Mouse (Mus musculus) limb, embryonic 15.5 days (tissue): Measurements from ENCODE around the gene Gm3285. TPM values are rescaled to one million over a fixed set of nuclear protein-coding genes. Genes with fewer than 3 reads are reported as not detected.
A peak's percentile ranks its signal among the peaks of the same experiment; 100 is the strongest.

Experiments
- ATAC-seq: fragments of 200-750 bp; cut with Nextera tagmentation; 2 replicates; pipeline ENCODE4 v1.8.0; 2017; ENCODE audit warnings: low read depth, moderate TSS enrichment; ENCODE audit not compliant: insufficient number of reproducible peaks, low FRiP score, low TSS enrichment
- H3K27ac ChIP-seq: fragments of 300-500 bp; sonication (generic); 2 replicates; pipeline ENCODE4 v1.5.1; 2015; ENCODE audit warnings: moderate library complexity, mild to moderate bottlenecking, inconsistent platforms
- H3K27me3 ChIP-seq: fragments of 300-500 bp; sonication (generic); 2 replicates; pipeline ENCODE4 v1.6.1; 2015; ENCODE audit warnings: inconsistent platforms
- H3K36me3 ChIP-seq: fragments of 300-500 bp; sonication (generic); 2 replicates; pipeline ENCODE4 v1.6.1; 2015; ENCODE audit warnings: inconsistent platforms
- H3K4me1 ChIP-seq: fragments of 300-500 bp; sonication (generic); 2 replicates; pipeline ENCODE4 v1.6.1; 2015; ENCODE audit warnings: inconsistent platforms
- H3K4me2 ChIP-seq: fragments of 300-500 bp; sonication (generic); 2 replicates; pipeline ENCODE4 v1.6.1; 2015; ENCODE audit warnings: mild to moderate bottlenecking, inconsistent platforms
- H3K4me3 ChIP-seq: fragments of 300-500 bp; sonication (generic); 2 replicates; pipeline ENCODE4 v1.5.1; 2015; ENCODE audit warnings: mild to moderate bottlenecking, inconsistent platforms
- H3K9ac ChIP-seq: fragments of 300-500 bp; sonication (generic); 2 replicates; pipeline ENCODE4 v1.6.1; 2015; ENCODE audit warnings: inconsistent platforms
- H3K9me3 ChIP-seq: fragments of 300-500 bp; sonication (generic); 2 replicates; pipeline ENCODE4 v1.6.1; 2016; ENCODE audit warnings: inconsistent platforms
- WGBS: fragments of 180-500 bp; shearing (Covaris S2); methylation state at CpG from one replicate; pipeline ENCODE4 v1.1.7; 2015; 5-methylcytosine and 5-hydroxymethylcytosine counted together
- polyA plus RNA-seq: library from polyadenylated mRNA; unstranded; fragments of >200 nt; fragmentation: Nextera tagmentation; extraction: Ambion mirVana; gene quantifications from 2 replicates; pipeline ENCODE4 v1.2.1, GENCODE M21; 2015

Gm3285 gene
- polyA plus RNA-seq, 1 experiment from 2014 or later, result not detected

- Histone ChIP-seq H3K9me3 (no peaks in the 10 kb centered on the region), H3K9ac (no peak overlapping the region), H3K4me1 (0 out of 2 replicates have a peak, but pooled peaks cover 9% of the 10 kb centered on the region), H3K4me2 (peak overlapping the region; percentile 38), H3K36me3 (no peaks in the 10 kb centered on the region), H3K27ac (no peak overlapping the region), H3K4me3 (0 out of 2 replicates have a peak overlapping the region, but pooled peaks have one; percentile 19), H3K27me3 (no peaks in the 10 kb centered on the region)
- ATAC-seq, result peak; percentile 78
- WGBS, result 27% methylated on average over 14 of the region's 14 CpGs
Measured at GRCm38 (mm10) chr10:77864067-77864761, 2.4 kb downstream of the Gm3285 start.

GRCm38 (mm10) chr10:77864762-77865143 lies 3.0 kb downstream of the Gm3285 start:
- ATAC-seq, result no peak
- Histone ChIP-seq H3K4me2 (peak overlapping the region; percentile 38), H3K9me3 (no peaks in the 10 kb centered on the region), H3K27ac (no peak overlapping the region), H3K36me3 (no peaks in the 10 kb centered on the region), H3K4me3 (0 out of 2 replicates have a peak overlapping the region, but pooled peaks have one; percentile 19), H3K9ac (no peak overlapping the region), H3K4me1 (0 out of 2 replicates have a peak, but pooled peaks cover 9% of the 10 kb centered on the region), H3K27me3 (no peaks in the 10 kb centered on the region)
- 19% methylated on average over 11 of the region's 11 CpGs for WGBS

- Histone ChIP-seq H3K4me1 (0 out of 2 replicates have a peak, but pooled peaks cover 9% of the 10 kb centered on the region), H3K27ac (no peak overlapping the region), H3K27me3 (no peaks in the 10 kb centered on the region), H3K9ac (no peak overlapping the region), H3K4me2 (no peak overlapping the region), H3K9me3 (no peaks in the 10 kb centered on the region), H3K36me3 (no peaks in the 10 kb centered on the region), H3K4me3 (no peak overlapping the region)
- WGBS, result 8% methylated on average over 1 of the region's 1 CpGs
- no peak for ATAC-seq
Measured at GRCm38 (mm10) chr10:77867546-77867945, 5.8 kb downstream of the Gm3285 start.

- Histone ChIP-seq H3K36me3 (no peaks in the 10 kb centered on the region), H3K9ac (no peak overlapping the region), H3K4me1 (0 out of 2 replicates have a peak, but pooled peaks cover 4% of the 10 kb centered on the region), H3K4me3 (no peak overlapping the region), H3K9me3 (no peaks in the 10 kb centered on the region), H3K27me3 (no peaks in the 10 kb centered on the region), H3K27ac (no peak overlapping the region), H3K4me2 (no peak overlapping the region)
- WGBS, result 85% methylated on average over 7 of the region's 7 CpGs
- ATAC-seq, result no peak
Measured at GRCm38 (mm10) chr10:77869651-77870050, 7.9 kb downstream of the Gm3285 start.

- H3K27ac ChIP-seq, result no peak overlapping the region
- no peaks in the 10 kb centered on the region for H3K36me3 ChIP-seq
- H3K27me3 ChIP-seq, result no peaks in the 10 kb centered on the region
- no peak overlapping the region for H3K4me2 ChIP-seq
- no peak for ATAC-seq
- no peaks in the 10 kb centered on the region for H3K9me3 ChIP-seq
- 62% methylated on average over 6 of the region's 6 CpGs for WGBS
- H3K4me1 ChIP-seq, result no peaks in the 10 kb centered on the region
- no peak overlapping the region for H3K9ac ChIP-seq
- H3K4me3 ChIP-seq, result no peak overlapping the region
Measured at GRCm38 (mm10) chr10:77878985-77879384, 17.2 kb downstream of the Gm3285 start.

GRCm38 (mm10) chr10:77880305-77880704 lies 18.5 kb downstream of the Gm3285 start:
- H3K27ac ChIP-seq, result no peak overlapping the region
- WGBS, result 75% methylated on average over 3 of the region's 3 CpGs
- no peak overlapping the region for H3K4me3 ChIP-seq
- no peak overlapping the region for H3K4me2 ChIP-seq
- H3K4me1 ChIP-seq, result no peaks in the 10 kb centered on the region
- no peaks in the 10 kb centered on the region for H3K36me3 ChIP-seq
- H3K9me3 ChIP-seq, result no peaks in the 10 kb centered on the region
- no peaks in the 10 kb centered on the region for H3K27me3 ChIP-seq
- ATAC-seq, result no peak
- H3K9ac ChIP-seq, result no peak overlapping the region

GRCm38 (mm10) chr10:77882553-77882952 lies 20.8 kb downstream of the Gm3285 start:
- H3K9me3 ChIP-seq, result no peaks in the 10 kb centered on the region
- H3K27me3 ChIP-seq, result no peaks in the 10 kb centered on the region
- WGBS, result 80% methylated on average over 5 of the region's 5 CpGs
- H3K4me3 ChIP-seq, result no peak overlapping the region
- no peak for ATAC-seq
- H3K9ac ChIP-seq, result no peak overlapping the region
- H3K27ac ChIP-seq, result no peak overlapping the region
- H3K4me1 ChIP-seq, result no peaks in the 10 kb centered on the region
- no peak overlapping the region for H3K4me2 ChIP-seq
- no peaks in the 10 kb centered on the region for H3K36me3 ChIP-seq

- no peak for ATAC-seq
- H3K27me3 ChIP-seq, result no peaks in the 10 kb centered on the region
- no peaks in the 10 kb centered on the region for H3K36me3 ChIP-seq
- H3K9ac ChIP-seq, result no peak overlapping the region
- no peaks in the 10 kb centered on the region for H3K4me1 ChIP-seq
- H3K9me3 ChIP-seq, result no peaks in the 10 kb centered on the region
- 47% methylated on average over 12 of the region's 12 CpGs for WGBS
- H3K4me2 ChIP-seq, result no peak overlapping the region
- no peak overlapping the region for H3K27ac ChIP-seq
- H3K4me3 ChIP-seq, result no peak overlapping the region
Measured at GRCm38 (mm10) chr10:77886007-77886747, 24.4 kb downstream of the Gm3285 start.

GRCm38 (mm10) chr10:77890987-77891565 lies 29.3 kb downstream of the Gm3285 start:
- ATAC-seq, result no peak
- 85% methylated on average over 8 of the region's 8 CpGs for WGBS
- no peaks in the 10 kb centered on the region for H3K36me3 ChIP-seq

GRCm38 (mm10) chr10:77895562-77895961 lies 33.8 kb downstream of the Gm3285 start:
- Histone ChIP-seq H3K36me3 (no peaks in the 10 kb centered on the region), H3K27me3 (no peaks in the 10 kb centered on the region), H3K4me2 (no peak overlapping the region), H3K4me3 (no peak overlapping the region), H3K4me1 (no peaks in the 10 kb centered on the region), H3K27ac (no peak overlapping the region), H3K9ac (no peak overlapping the region), H3K9me3 (no peaks in the 10 kb centered on the region)
- WGBS, result 61% methylated on average over 5 of the region's 5 CpGs
- no peak for ATAC-seq

More at GRCm38 (mm10) chr10:77890987-77891565, 29.3 kb downstream of the Gm3285 start:
- Histone ChIP-seq H3K27ac (no peak overlapping the region), H3K4me3 (no peak overlapping the region), H3K27me3 (no peaks in the 10 kb centered on the region), H3K9me3 (no peaks in the 10 kb centered on the region), H3K4me2 (no peak overlapping the region), H3K4me1 (no peaks in the 10 kb centered on the region), H3K9ac (no peak overlapping the region)

- H3K36me3 ChIP-seq, result no peaks in the 10 kb centered on the region
- 82% methylated on average over 7 of the region's 7 CpGs for WGBS
- no peak overlapping the region for H3K4me2 ChIP-seq
- H3K4me1 ChIP-seq, result peaks cover 20% of the 10 kb centered on the region
- H3K27ac ChIP-seq, result no peak overlapping the region
- H3K27me3 ChIP-seq, result 0 out of 2 replicates have a peak, but pooled peaks cover 6% of the 10 kb centered on the region
- no peak overlapping the region for H3K9ac ChIP-seq
- no peak for ATAC-seq
- no peak overlapping the region for H3K4me3 ChIP-seq
- H3K9me3 ChIP-seq, result no peaks in the 10 kb centered on the region
Measured at GRCm38 (mm10) chr10:77900126-77900525, 38.4 kb downstream of the Gm3285 start.
